Mouse (Mus musculus) intestine, postnatal 0 days (tissue): Measurements from ENCODE around the gene Ky. TPM values are rescaled to one million over a fixed set of nuclear protein-coding genes. Genes with fewer than 3 reads are reported as not detected.

Experiments
- ATAC-seq: fragments of 200-750 bp; cut with Nextera tagmentation; 2 replicates; pipeline ENCODE4 v1.8.0; 2017; ENCODE audit warnings: mild to moderate bottlenecking, moderate TSS enrichment, moderate library complexity
- H3K27ac ChIP-seq: fragments of 300-500 bp; sonication (generic); 2 replicates; pipeline ENCODE4 v1.5.1; 2014; ENCODE audit warnings: mild to moderate bottlenecking, low read depth, low read length, moderate library complexity
- H3K27me3 ChIP-seq: fragments of 300-500 bp; sonication (generic); replicated peaks from 2 replicates; pipeline ENCODE4 v1.6.1; 2014; ENCODE audit warnings: low read length, mixed read lengths; ENCODE audit not compliant: control insufficient read depth, insufficient read depth
- H3K36me3 ChIP-seq: fragments of 300-500 bp; sonication (generic); 2 replicates; pipeline ENCODE4 v1.6.1; 2014; ENCODE audit warnings: mild to moderate bottlenecking, moderate library complexity; ENCODE audit not compliant: control insufficient read depth, insufficient read depth
- H3K4me1 ChIP-seq: fragments of 300-500 bp; sonication (generic); replicated peaks from 2 replicates; pipeline ENCODE4 v1.6.1; 2014; ENCODE audit warnings: antibody characterized with exemption, low read length, mixed read lengths; ENCODE audit not compliant: control insufficient read depth, insufficient read depth
- H3K4me2 ChIP-seq: fragments of 300-500 bp; sonication (generic); replicated peaks from 2 replicates; pipeline ENCODE4 v1.6.1; 2014; ENCODE audit warnings: low read depth, mild to moderate bottlenecking, moderate library complexity
- H3K4me3 ChIP-seq: fragments of 300-500 bp; sonication (generic); 2 replicates; pipeline ENCODE4 v1.5.1; 2014; ENCODE audit warnings: low read depth, low read length
- H3K9ac ChIP-seq: fragments of 300-500 bp; sonication (generic); 2 replicates; pipeline ENCODE4 v1.6.1; 2014; ENCODE audit warnings: mild to moderate bottlenecking, low read depth, low read length
- H3K9me3 ChIP-seq: fragments of 300-500 bp; sonication (generic); 2 replicates; pipeline ENCODE4 v1.6.1; 2016; ENCODE audit warnings: mixed run types; ENCODE audit not compliant: control insufficient read depth
- CTCF ChIP-seq: sonication (generic); IDR thresholded peaks from 2 replicates; pipeline ENCODE4 v1.5.1; 2016; ENCODE audit warnings: low read depth, mild to moderate bottlenecking, control low read depth, antibody characterized with exemption, moderate library complexity
- WGBS: fragments of 180-500 bp; shearing (Covaris S2); extraction: QIAGEN DNeasy Blood & Tissue Kit; methylation state at CpG from one replicate; pipeline ENCODE4 v1.1.7; 2014; 5-methylcytosine and 5-hydroxymethylcytosine counted together
- polyA plus RNA-seq: library from polyadenylated mRNA; unstranded; fragments of >200 nt; fragmentation: Nextera tagmentation; extraction: Ambion mirVana; gene quantifications from 2 replicates; pipeline ENCODE4 v1.2.1, GENCODE M21; 2015

The Ky gene
- polyA plus RNA-seq, 1 experiment from 2014 or later, result 0.10 TPM

- H3K9me3 ChIP-seq, result no peaks in the 10 kb centered on the region
- H3K4me2 ChIP-seq, result no peak overlapping the region
- no peak for TF ChIP-seq CTCF
- no peak for ATAC-seq
- no peaks in the 10 kb centered on the region for H3K36me3 ChIP-seq
- no peaks in the 10 kb centered on the region; the same call in 1 of the 2 replicates for H3K4me1 ChIP-seq
- no peak overlapping the region for H3K27ac ChIP-seq
- H3K27me3 ChIP-seq, result no peaks in the 10 kb centered on the region
- H3K9ac ChIP-seq, result no peak overlapping the region
- no peak overlapping the region for H3K4me3 ChIP-seq
Observed at GRCm38 (mm10) chr9:102499746-102500145, 5.8 kb upstream of the Ky start.

- Histone ChIP-seq H3K27me3 (peaks cover 6% of the 10 kb centered on the region), H3K36me3 (no peaks in the 10 kb centered on the region), H3K9ac (no peak overlapping the region), H3K27ac (no peak overlapping the region), H3K4me2 (no peak overlapping the region), H3K4me1 (peaks cover 3% of the 10 kb centered on the region; the same call in 1 of the 2 replicates), H3K4me3 (no peak overlapping the region), H3K9me3 (no peaks in the 10 kb centered on the region)
- ATAC-seq, result no peak
- 74% methylated on average over 4 of the region's 4 CpGs for WGBS
- no peak for TF ChIP-seq CTCF
Observed at GRCm38 (mm10) chr9:102501113-102501512, 4.4 kb upstream of the Ky start.

- Histone ChIP-seq H3K27ac (no peak overlapping the region), H3K9me3 (no peaks in the 10 kb centered on the region), H3K4me1 (peaks cover 5% of the 10 kb centered on the region; the same call in 1 of the 2 replicates), H3K4me3 (no peak overlapping the region), H3K36me3 (no peaks in the 10 kb centered on the region), H3K9ac (no peak overlapping the region), H3K4me2 (no peak overlapping the region), H3K27me3 (peaks cover 14% of the 10 kb centered on the region)
- TF ChIP-seq CTCF, result no peak
- ATAC-seq, result peak; percentile 83
- WGBS, result 57% methylated on average over 11 of the region's 11 CpGs
Observed at GRCm38 (mm10) chr9:102502015-102502633, 3.4 kb upstream of the Ky start.

- ATAC-seq, result no peak
- Histone ChIP-seq H3K4me3 (no peak overlapping the region), H3K36me3 (no peaks in the 10 kb centered on the region), H3K4me2 (no peak overlapping the region), H3K9ac (no peak overlapping the region), H3K4me1 (0 out of 2 replicates have a peak, but pooled peaks cover 5% of the 10 kb centered on the region), H3K27ac (no peak overlapping the region), H3K9me3 (no peaks in the 10 kb centered on the region), H3K27me3 (peaks cover 15% of the 10 kb centered on the region)
- WGBS, result 77% methylated on average over 3 of the region's 3 CpGs
- TF ChIP-seq CTCF, result no peak
Observed at GRCm38 (mm10) chr9:102504716-102505378, 703 bp upstream of the Ky start.

GRCm38 (mm10) chr9:102508315-102508714 is 2.8 kb downstream of the Ky start:
- 76% methylated on average over 3 of the region's 3 CpGs for WGBS
- no peaks in the 10 kb centered on the region for H3K36me3 ChIP-seq
- no peak for ATAC-seq
- no peaks in the 10 kb centered on the region for H3K9me3 ChIP-seq
- 0 out of 2 replicates have a peak, but pooled peaks cover 5% of the 10 kb centered on the region for H3K4me1 ChIP-seq
- no peak for TF ChIP-seq CTCF
- H3K27ac ChIP-seq, result no peak overlapping the region
- H3K4me3 ChIP-seq, result no peak overlapping the region
- no peak overlapping the region for H3K9ac ChIP-seq
- peaks cover 15% of the 10 kb centered on the region for H3K27me3 ChIP-seq
- H3K4me2 ChIP-seq, result no peak overlapping the region

GRCm38 (mm10) chr9:102511423-102511822 is 5.9 kb downstream of the Ky start:
- 37% methylated on average over 8 of the region's 8 CpGs for WGBS
- H3K9me3 ChIP-seq, result no peaks in the 10 kb centered on the region
- H3K4me1 ChIP-seq, result 0 out of 2 replicates have a peak, but pooled peaks cover under 1% of the 10 kb centered on the region
- no peak overlapping the region for H3K4me3 ChIP-seq
- H3K27ac ChIP-seq, result no peak overlapping the region
- peaks cover 6% of the 10 kb centered on the region; the same call in 1 of the 2 replicates for H3K27me3 ChIP-seq
- no peak for TF ChIP-seq CTCF
- no peak overlapping the region for H3K9ac ChIP-seq
- ATAC-seq, result no peak
- no peak overlapping the region for H3K4me2 ChIP-seq
- no peaks in the 10 kb centered on the region for H3K36me3 ChIP-seq
